Mouse (Mus musculus): ENCODE data around the gene Krt19.

Krt19 gene

GRCm38 (mm10) chr11:100136559-100136958, 11.9 kb downstream of the Krt19 start:
- no peak for DNase-seq

- DNase-seq: no peak
These were observed 12.7 kb downstream of the Krt19 start, which contains the start of gene Krt15 for GRCm38 (mm10) chr11:100135731-100136130. Gene Krt15 (minus strand): TSS chr11:100135928.

- no peak for DNase-seq
These were observed 23.6 kb downstream of the Krt19 start for GRCm38 (mm10) chr11:100124901-100125300.

GRCm38 (mm10) chr11:100121466-100121865, 27.0 kb downstream of the Krt19 start, which contains the start of gene Krt13:
Gene Krt13 (minus strand): TSS chr11:100121566.
- DNase-seq: no peak

GRCm38 (mm10) chr11:100120331-100120730, 28.1 kb downstream of the Krt19 start:
- DNase-seq: no peak

- no peak for DNase-seq
These were observed 34.8 kb downstream of the Krt19 start for GRCm38 (mm10) chr11:100113742-100114029.

GRCm38 (mm10) chr11:100112935-100113741, 35.3 kb downstream of the Krt19 start:
- no peak for DNase-seq

- DNase-seq: no peak
These were observed 42.8 kb downstream of the Krt19 start, which contains the start of gene Krt36 for GRCm38 (mm10) chr11:100105576-100106122. Gene Krt36 (minus strand): TSS chr11:100105626.

- no peak for DNase-seq
These were observed 45.6 kb downstream of the Krt19 start for GRCm38 (mm10) chr11:100102693-100103429.

- no peak for DNase-seq
These were observed 48.1 kb downstream of the Krt19 start for GRCm38 (mm10) chr11:100100391-100100790.

- DNase-seq: no peak
These were observed 50.6 kb downstream of the Krt19 start for GRCm38 (mm10) chr11:100097819-100098218.

- no peak for DNase-seq
These were observed 52.3 kb downstream of the Krt19 start, which contains the start of gene Krt35 for GRCm38 (mm10) chr11:100096141-100096540. Gene Krt35 (minus strand): TSS chr11:100096241.

Measured in thymus, postnatal 36 days (tissue).